Mouse (Mus musculus): ENCODE measurements around the gene Hsd17b6. TPM values are rescaled to one million over a fixed set of nuclear protein-coding genes. Genes with fewer than 3 reads are reported as not detected.
A peak's percentile ranks its signal among the peaks of the same experiment; 100 is the strongest.

The Hsd17b6 gene
- polyA plus RNA-seq, 1 experiment, result not detected

DNA sequence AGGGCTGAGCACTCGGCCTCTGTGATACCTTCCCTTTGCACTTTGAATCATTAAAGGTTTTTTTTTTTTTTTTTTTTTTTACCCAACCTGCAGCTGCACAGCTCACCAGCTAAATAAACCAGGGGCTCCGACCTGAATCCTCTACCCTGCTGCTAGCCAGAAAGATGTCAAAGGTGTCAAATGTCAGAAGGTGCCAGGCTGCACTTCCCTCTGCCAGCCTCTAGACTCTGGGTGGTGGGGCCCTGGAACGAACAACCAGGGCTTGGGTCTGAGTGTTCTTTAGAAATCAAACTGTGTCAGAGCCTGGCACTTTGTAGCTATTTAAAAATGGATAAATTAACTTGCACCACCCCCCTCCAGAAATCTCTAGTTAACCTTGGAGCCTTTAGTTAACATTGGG is 45.0 kb downstream of the Hsd17b6 start:
- Histone ChIP-seq H3K36me3 (ENCODE audit: control insufficient read depth, insufficient read depth, low read length, poor library complexity, severe bottlenecking) (no peaks in the 10 kb centered on the region), H3K9me3 (replicated peaks; ENCODE audit: control insufficient read depth, insufficient read depth, low read length, poor library complexity, severe bottlenecking) (peaks cover 19% of the 10 kb centered on the region; the same call in 1 of the 2 replicates), H3K4me3 (ENCODE audit: low read depth, low read length) (no peak overlapping the region), H3K4me1 (ENCODE audit: control insufficient read depth, insufficient read depth, low read length) (no peaks in the 10 kb centered on the region), H3K27ac (ENCODE audit: insufficient read depth, low read length) (no peak overlapping the region), H3K27me3 (ENCODE audit: control insufficient read depth, insufficient read depth, low read length, poor library complexity, severe bottlenecking) (no peaks in the 10 kb centered on the region), H3K9ac (ENCODE audit: low read depth, poor library complexity, severe bottlenecking) (no peak overlapping the region)
- TF ChIP-seq CTCF (IDR thresholded peaks at IDR 0.05; ENCODE audit: low read depth, low read length) (no peak), POLR2A (IDR thresholded peaks at IDR 0.05; ENCODE audit: insufficient read depth, low read length) (no peak), EP300 (IDR thresholded peaks at IDR 0.05; ENCODE audit: insufficient read depth, low read depth, low read length) (no peak)

DNA sequence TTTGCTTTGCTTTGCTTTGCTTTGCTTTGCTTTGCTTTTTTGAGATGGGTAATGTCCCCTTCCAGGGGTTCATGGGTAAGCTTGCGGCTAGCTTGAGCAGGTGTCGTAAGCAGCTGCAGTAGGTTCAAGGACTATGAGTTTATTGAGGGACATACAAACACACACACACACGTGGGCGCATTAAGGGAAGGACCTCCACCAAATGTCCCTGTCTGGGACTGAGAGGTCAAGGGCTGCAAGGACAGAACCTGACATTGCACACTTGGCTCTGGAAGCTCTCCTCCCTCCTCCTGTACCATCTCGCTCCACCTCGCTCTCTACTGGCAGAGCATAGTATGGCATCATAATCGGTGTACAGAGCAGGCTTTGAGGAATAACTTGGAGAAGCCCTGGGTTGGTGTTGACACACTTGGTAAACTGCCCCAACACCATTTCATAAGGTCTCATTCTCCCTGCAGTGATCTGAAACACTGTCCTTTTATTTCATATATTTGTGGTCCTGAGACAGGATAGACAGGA is 48.2 kb downstream of the Hsd17b6 start:
- H3K36me3 ChIP-seq (ENCODE audit: control insufficient read depth, insufficient read depth, low read length, poor library complexity, severe bottlenecking), result no peaks in the 10 kb centered on the region
- H3K9ac ChIP-seq (ENCODE audit: low read depth, poor library complexity, severe bottlenecking), result no peak overlapping the region
- H3K4me1 ChIP-seq (ENCODE audit: control insufficient read depth, insufficient read depth, low read length), result peaks cover 2% of the 10 kb centered on the region
- no peak overlapping the region for H3K4me3 ChIP-seq (ENCODE audit: low read depth, low read length)
- TF ChIP-seq CTCF (IDR thresholded peaks at IDR 0.05; ENCODE audit: low read depth, low read length) (peak; percentile 2), POLR2A (IDR thresholded peaks at IDR 0.05; ENCODE audit: insufficient read depth, low read length) (no peak)
- peaks cover 16% of the 10 kb centered on the region; the same call in 1 of the 2 replicates for H3K9me3 ChIP-seq (replicated peaks; ENCODE audit: control insufficient read depth, insufficient read depth, low read length, poor library complexity, severe bottlenecking)
- no peak overlapping the region for H3K27ac ChIP-seq (ENCODE audit: insufficient read depth, low read length)
- H3K27me3 ChIP-seq (ENCODE audit: control insufficient read depth, insufficient read depth, low read length, poor library complexity, severe bottlenecking), result no peaks in the 10 kb centered on the region

DNA sequence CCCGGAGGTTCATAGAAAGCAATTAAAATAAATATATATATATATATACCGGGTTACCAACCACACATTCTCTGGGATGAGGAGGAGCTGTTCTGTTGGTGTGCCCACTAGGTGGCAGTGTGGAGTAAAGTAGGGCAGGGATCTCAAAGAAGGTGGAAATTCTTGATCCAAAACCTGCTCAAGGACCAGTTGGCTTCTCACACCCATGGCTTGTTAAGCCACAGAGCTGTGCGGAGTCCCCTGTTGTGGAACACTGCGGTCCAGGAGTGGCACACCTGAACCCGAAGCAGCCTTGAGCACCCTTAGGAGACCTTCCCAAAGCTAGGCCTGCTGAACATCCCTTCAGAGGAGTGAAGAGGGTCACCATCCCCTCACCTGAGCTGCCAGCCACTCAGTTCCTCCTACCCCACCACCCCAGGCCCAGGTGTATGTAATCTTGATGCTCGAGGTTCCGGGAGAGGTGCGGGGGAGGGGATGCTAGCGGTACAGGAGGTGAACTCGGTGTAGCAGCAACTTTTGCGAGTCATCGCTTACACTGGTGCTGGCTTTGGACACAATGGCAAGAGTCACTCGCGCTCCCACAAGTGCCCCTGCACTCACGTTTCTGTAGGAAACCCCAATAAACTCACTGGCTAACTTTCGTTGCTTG is 51.1 kb downstream of the Hsd17b6 start:
- H3K9me3 ChIP-seq (replicated peaks; ENCODE audit: control insufficient read depth, insufficient read depth, low read length, poor library complexity, severe bottlenecking), result peaks cover 4% of the 10 kb centered on the region; the same call in 1 of the 2 replicates
- H3K27ac ChIP-seq (ENCODE audit: insufficient read depth, low read length), result no peak overlapping the region
- H3K27me3 ChIP-seq (ENCODE audit: control insufficient read depth, insufficient read depth, low read length, poor library complexity, severe bottlenecking), result no peaks in the 10 kb centered on the region
- no peak overlapping the region; the same call in 1 of the 2 replicates for H3K4me3 ChIP-seq (ENCODE audit: low read depth, low read length)
- H3K9ac ChIP-seq (ENCODE audit: low read depth, poor library complexity, severe bottlenecking), result no peak overlapping the region
- H3K4me1 ChIP-seq (ENCODE audit: control insufficient read depth, insufficient read depth, low read length), result peaks cover 2% of the 10 kb centered on the region
- TF ChIP-seq EP300 (IDR thresholded peaks at IDR 0.05; ENCODE audit: insufficient read depth, low read depth, low read length), result no peak
- TF ChIP-seq CTCF (IDR thresholded peaks at IDR 0.05; ENCODE audit: low read depth, low read length), result peak; percentile 38
- H3K36me3 ChIP-seq (ENCODE audit: control insufficient read depth, insufficient read depth, low read length, poor library complexity, severe bottlenecking), result no peaks in the 10 kb centered on the region

DNA sequence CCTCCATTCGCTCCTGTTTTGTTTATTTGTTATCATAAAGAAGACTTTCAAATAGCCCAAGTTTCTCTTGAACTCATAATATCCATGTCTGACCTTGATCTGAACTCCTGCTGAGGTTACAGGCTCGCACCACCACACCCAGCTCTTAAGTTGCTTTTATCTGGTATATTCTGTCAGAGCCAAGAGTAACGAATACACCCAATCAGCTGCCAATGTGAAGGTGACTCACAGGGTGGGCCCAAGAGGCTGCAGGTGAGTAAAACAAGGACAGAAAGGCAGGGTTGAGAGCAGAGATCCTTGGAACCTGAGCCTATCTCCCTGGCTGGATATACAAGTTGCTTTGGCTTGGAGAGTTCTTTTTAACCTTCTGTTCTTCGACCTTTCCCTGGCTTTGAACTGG is 52.4 kb downstream of the Hsd17b6 start:
- H3K27ac ChIP-seq (ENCODE audit: insufficient read depth, low read length), result no peak overlapping the region
- H3K4me3 ChIP-seq (ENCODE audit: low read depth, low read length), result no peak overlapping the region
- TF ChIP-seq POLR2A (IDR thresholded peaks at IDR 0.05; ENCODE audit: insufficient read depth, low read length) (no peak), EP300 (IDR thresholded peaks at IDR 0.05; ENCODE audit: insufficient read depth, low read depth, low read length) (0 out of 2 replicates have a peak, but pooled peaks have one; percentile 16), CTCF (IDR thresholded peaks at IDR 0.05; ENCODE audit: low read depth, low read length) (no peak)
- no peaks in the 10 kb centered on the region for H3K27me3 ChIP-seq (ENCODE audit: control insufficient read depth, insufficient read depth, low read length, poor library complexity, severe bottlenecking)
- H3K4me1 ChIP-seq (ENCODE audit: control insufficient read depth, insufficient read depth, low read length), result peaks cover 2% of the 10 kb centered on the region
- H3K9me3 ChIP-seq (replicated peaks; ENCODE audit: control insufficient read depth, insufficient read depth, low read length, poor library complexity, severe bottlenecking), result no peaks in the 10 kb centered on the region
- H3K9ac ChIP-seq (ENCODE audit: low read depth, poor library complexity, severe bottlenecking), result no peak overlapping the region
- no peaks in the 10 kb centered on the region for H3K36me3 ChIP-seq (ENCODE audit: control insufficient read depth, insufficient read depth, low read length, poor library complexity, severe bottlenecking)

DNA sequence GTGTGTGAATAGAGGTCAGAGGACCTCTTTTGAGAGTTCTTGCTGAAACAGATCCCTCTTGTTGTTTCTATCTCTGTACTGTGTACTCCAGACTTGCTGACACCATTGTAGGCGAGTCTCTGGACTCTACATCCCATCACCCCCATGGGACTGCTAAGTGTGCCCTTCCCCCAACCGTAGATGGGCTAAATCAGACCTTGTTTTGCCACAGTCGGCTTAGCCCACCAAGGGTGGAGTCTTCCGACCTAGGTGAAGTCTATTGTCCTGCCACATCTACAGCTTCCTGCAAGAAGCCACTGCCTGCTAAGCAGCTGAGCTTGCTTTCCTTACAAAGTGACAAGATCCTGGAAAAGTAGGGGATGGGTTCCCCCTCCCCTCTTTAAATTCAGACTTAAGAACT is 55.6 kb downstream of the Hsd17b6 start:
- Histone ChIP-seq H3K36me3 (ENCODE audit: control insufficient read depth, insufficient read depth, low read length, poor library complexity, severe bottlenecking) (no peaks in the 10 kb centered on the region), H3K27me3 (ENCODE audit: control insufficient read depth, insufficient read depth, low read length, poor library complexity, severe bottlenecking) (no peaks in the 10 kb centered on the region), H3K4me1 (ENCODE audit: control insufficient read depth, insufficient read depth, low read length) (no peaks in the 10 kb centered on the region), H3K4me3 (ENCODE audit: low read depth, low read length) (no peak overlapping the region), H3K9me3 (replicated peaks; ENCODE audit: control insufficient read depth, insufficient read depth, low read length, poor library complexity, severe bottlenecking) (no peaks in the 10 kb centered on the region), H3K27ac (ENCODE audit: insufficient read depth, low read length) (no peak overlapping the region), H3K9ac (ENCODE audit: low read depth, poor library complexity, severe bottlenecking) (no peak overlapping the region)
- TF ChIP-seq POLR2A (IDR thresholded peaks at IDR 0.05; ENCODE audit: insufficient read depth, low read length), result no peak
- TF ChIP-seq CTCF (IDR thresholded peaks at IDR 0.05; ENCODE audit: low read depth, low read length), result no peak
- no peak for TF ChIP-seq EP300 (IDR thresholded peaks at IDR 0.05; ENCODE audit: insufficient read depth, low read depth, low read length)

DNA sequence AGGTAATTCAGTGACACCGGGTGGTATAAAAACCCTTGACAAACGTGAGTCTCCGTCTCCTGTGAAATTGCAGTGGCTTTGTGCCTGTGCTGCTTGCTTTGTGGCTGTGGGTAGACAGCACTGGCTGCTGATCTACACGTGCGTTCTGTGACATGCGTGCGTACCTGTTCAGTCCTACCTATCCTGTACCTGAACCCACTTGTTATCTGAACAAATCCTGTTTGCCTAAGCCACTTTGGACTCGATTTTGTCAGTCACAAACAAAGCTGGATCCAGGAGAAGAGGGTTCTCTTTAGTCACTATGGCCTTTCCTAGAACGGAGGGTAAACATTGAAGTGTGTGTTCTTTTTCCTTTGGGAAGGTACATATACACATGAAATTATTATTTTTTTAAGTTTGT is 56.0 kb downstream of the Hsd17b6 start:
- Histone ChIP-seq H3K4me3 (ENCODE audit: low read depth, low read length) (no peak overlapping the region), H3K9me3 (replicated peaks; ENCODE audit: control insufficient read depth, insufficient read depth, low read length, poor library complexity, severe bottlenecking) (no peaks in the 10 kb centered on the region), H3K9ac (ENCODE audit: low read depth, poor library complexity, severe bottlenecking) (no peak overlapping the region), H3K4me1 (ENCODE audit: control insufficient read depth, insufficient read depth, low read length) (no peaks in the 10 kb centered on the region), H3K36me3 (ENCODE audit: control insufficient read depth, insufficient read depth, low read length, poor library complexity, severe bottlenecking) (no peaks in the 10 kb centered on the region), H3K27me3 (ENCODE audit: control insufficient read depth, insufficient read depth, low read length, poor library complexity, severe bottlenecking) (no peaks in the 10 kb centered on the region), H3K27ac (ENCODE audit: insufficient read depth, low read length) (no peak overlapping the region)
- TF ChIP-seq POLR2A (IDR thresholded peaks at IDR 0.05; ENCODE audit: insufficient read depth, low read length), result no peak
- no peak for TF ChIP-seq EP300 (IDR thresholded peaks at IDR 0.05; ENCODE audit: insufficient read depth, low read depth, low read length)
- no peak for TF ChIP-seq CTCF (IDR thresholded peaks at IDR 0.05; ENCODE audit: low read depth, low read length)

Measured in ES-Bruce4 (cell line).